Mouse (Mus musculus): Measurements from ENCODE around the gene Pkp3. TPM values are rescaled to one million over a fixed set of nuclear protein-coding genes. Genes with fewer than 3 reads are reported as not detected.

Pkp3 gene
- total RNA-seq, 2 experiments from 2014 or later = not detected

DNA sequence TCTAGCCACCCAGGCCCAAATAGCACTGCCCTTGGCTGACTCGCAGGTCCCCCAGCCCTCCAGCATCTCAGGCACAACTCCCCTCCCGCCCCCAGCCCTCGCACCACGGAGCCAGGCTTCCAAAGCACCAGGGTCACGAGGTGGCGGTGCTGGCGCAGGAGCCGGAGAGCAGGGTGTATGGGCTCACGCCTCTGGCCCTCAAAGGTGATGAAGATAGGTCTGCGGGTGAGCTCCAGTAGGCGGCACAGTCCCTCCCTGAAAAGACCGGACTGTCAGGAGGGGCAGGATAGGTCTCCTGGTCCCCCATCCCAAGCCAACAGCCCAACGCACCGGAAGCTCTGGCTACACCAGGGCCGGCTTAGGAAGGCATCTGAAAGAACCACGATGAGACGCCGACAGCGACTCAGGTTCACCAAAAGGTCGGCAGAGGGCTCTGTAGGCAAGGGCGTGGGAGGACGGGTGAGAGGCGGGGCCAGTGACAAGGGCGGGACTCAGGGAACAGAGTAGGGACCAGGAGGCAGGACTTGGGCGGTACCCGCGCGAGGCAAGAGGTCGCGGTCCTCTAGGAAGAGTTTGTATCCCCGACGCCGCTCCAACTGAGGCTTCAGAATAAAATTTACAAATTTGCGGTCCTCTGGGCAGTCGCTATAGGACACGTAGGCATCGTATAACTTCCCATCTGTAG, 14.2 kb downstream of the Pkp3 start:
- peak in 1 of 2 experiments; percentile 48 for DNase-seq (ENCODE audit: low spot score in 2 of 2)

DNA sequence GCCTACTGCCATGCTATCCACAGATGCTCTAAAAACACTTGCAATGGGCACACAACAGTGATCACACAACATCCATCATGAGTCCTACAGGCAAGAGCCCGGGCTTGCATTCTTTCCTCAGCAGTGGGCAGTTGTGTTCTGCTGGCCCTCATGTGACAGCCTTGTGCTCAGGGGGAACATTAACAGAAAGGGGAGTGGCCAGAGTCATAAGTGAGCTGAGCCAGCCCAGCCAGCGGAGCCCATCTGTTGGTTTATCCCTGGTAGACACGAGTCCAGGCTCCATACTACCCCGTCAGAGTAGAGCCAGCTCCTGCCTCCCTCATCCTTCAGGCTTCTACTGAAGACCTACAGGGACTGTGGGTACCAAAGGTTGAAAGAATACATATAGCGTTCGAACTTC, 15.9 kb downstream of the Pkp3 start:
- DNase-seq (ENCODE audit: low spot score in 2 of 2) = no peak

DNA sequence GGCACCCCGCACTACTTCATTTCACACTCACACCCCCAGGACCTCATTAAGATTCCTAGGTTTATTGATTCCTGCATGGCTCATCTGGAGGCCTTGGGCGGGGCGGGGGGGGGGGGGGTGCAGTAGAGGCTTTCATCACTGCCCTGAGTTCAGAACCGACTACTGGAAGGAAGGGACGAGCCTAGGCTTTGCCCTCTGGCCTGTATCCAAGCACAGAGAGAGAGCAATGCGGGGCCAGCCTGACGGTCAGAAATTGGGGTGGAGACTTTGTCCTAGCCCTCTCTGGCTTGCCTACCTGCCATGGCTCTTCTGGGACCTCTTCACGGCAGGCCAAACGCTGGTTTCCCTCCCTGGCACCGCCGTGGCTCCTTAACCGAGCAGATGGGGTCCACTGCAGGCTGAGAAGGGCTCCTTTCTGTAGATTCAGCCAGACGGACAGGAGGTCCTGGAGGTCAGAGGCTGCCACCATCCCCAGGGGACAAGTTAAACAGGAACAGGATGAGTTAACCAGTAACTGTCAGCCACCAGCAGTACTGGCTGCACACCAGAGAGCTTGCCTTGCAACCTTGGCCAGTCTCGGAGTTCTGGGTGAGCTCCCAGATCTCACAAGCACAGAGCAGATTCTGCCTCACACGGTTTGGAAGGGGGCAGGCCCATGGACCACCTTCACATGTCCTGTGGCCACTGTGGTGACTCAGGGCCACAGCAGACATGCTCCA, 16.6 kb downstream of the Pkp3 start:
- DNase-seq (ENCODE audit: low spot score in 2 of 2) = no peak

- no peak for DNase-seq (ENCODE audit: low spot score in 2 of 2)
Observed at GRCm38 (mm10) chr7:141096021-141096420, 18.0 kb downstream of the Pkp3 start.

GRCm38 (mm10) chr7:141096649-141097056, 18.6 kb downstream of the Pkp3 start:
- DNase-seq (ENCODE audit: low spot score in 2 of 2) = no peak

DNA sequence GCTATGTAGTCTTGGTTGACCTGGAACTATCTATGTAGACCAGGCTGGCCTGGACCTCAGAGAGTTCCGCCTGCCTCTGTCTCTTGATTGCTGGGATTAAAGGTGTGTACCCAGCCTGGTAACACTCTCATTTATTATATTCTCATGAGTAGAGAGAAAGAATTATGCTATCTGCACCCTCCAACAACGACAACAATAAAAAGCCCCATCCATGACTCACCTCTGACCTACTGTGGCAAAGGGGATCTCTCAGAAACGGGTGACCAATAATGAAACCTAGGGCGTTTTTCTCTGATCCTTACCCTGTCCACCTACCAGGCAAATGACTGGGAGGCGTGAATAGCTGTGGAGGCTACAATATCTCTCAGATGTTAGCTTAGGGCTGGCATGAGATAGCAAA, 19.2 kb downstream of the Pkp3 start:
- DNase-seq (ENCODE audit: low spot score in 2 of 2) = no peak

GRCm38 (mm10) chr7:141099911-141100691, 22.1 kb downstream of the Pkp3 start, which contains the start of gene Sigirr:
Gene Sigirr, minus strand, starts transcription at chr7:141100572.
- peak in 1 of 2 experiments; percentile 30 for DNase-seq (ENCODE audit: low spot score in 2 of 2)

GRCm38 (mm10) chr7:141103161-141103560, 25.1 kb downstream of the Pkp3 start:
- no peak for DNase-seq (ENCODE audit: low spot score in 2 of 2)

DNA sequence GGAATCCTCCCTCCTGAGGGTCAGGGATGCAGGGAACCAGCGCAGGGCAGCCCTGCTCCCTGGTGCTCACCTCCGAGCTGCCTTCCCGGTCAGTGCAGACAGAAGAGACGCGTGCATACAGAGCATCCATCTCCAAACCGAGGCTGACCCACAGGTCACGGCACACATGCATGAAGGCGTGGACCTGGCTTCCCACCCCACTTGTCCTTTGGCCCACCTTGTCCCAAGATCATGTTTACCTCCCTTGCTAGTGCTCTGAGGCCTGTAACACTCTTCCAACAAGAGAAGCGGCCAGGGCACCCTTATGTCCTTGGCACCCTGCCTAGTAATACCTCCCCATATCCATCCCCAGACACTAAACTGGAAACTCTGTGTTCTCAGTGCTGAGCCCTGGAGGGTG, 37.9 kb downstream of the Pkp3 start:
- no peak for DNase-seq (ENCODE audit: low spot score in 2 of 2)

- DNase-seq (ENCODE audit: low spot score in 2 of 2) = no peak
Observed at GRCm38 (mm10) chr7:141117636-141118035, 39.6 kb downstream of the Pkp3 start, which contains the start of gene Ano9. Gene Ano9, minus strand, starts transcription at chr7:141117806.

- no peak for DNase-seq (ENCODE audit: low spot score in 2 of 2)
Observed at GRCm38 (mm10) chr7:141119487-141119886, 41.5 kb downstream of the Pkp3 start.

GRCm38 (mm10) chr7:141120605-141121004, 42.6 kb downstream of the Pkp3 start:
- DNase-seq (ENCODE audit: low spot score in 2 of 2) = no peak

GRCm38 (mm10) chr7:141121051-141121531, 43.1 kb downstream of the Pkp3 start:
- no peak for DNase-seq (ENCODE audit: low spot score in 2 of 2)

GRCm38 (mm10) chr7:141122245-141122644, 44.2 kb downstream of the Pkp3 start, which contains the start of gene Ptdss2:
Gene Ptdss2, plus strand, starts transcription at chr7:141122382.
- DNase-seq (ENCODE audit: low spot score in 2 of 2) = no peak

- peak; percentile 84 to 88 for DNase-seq (ENCODE audit: low spot score in 2 of 2)
Observed at GRCm38 (mm10) chr7:141122689-141123516, 44.9 kb downstream of the Pkp3 start.

- no peak for DNase-seq (ENCODE audit: low spot score in 2 of 2)
Observed at GRCm38 (mm10) chr7:141123517-141123856, 45.5 kb downstream of the Pkp3 start.

DNA sequence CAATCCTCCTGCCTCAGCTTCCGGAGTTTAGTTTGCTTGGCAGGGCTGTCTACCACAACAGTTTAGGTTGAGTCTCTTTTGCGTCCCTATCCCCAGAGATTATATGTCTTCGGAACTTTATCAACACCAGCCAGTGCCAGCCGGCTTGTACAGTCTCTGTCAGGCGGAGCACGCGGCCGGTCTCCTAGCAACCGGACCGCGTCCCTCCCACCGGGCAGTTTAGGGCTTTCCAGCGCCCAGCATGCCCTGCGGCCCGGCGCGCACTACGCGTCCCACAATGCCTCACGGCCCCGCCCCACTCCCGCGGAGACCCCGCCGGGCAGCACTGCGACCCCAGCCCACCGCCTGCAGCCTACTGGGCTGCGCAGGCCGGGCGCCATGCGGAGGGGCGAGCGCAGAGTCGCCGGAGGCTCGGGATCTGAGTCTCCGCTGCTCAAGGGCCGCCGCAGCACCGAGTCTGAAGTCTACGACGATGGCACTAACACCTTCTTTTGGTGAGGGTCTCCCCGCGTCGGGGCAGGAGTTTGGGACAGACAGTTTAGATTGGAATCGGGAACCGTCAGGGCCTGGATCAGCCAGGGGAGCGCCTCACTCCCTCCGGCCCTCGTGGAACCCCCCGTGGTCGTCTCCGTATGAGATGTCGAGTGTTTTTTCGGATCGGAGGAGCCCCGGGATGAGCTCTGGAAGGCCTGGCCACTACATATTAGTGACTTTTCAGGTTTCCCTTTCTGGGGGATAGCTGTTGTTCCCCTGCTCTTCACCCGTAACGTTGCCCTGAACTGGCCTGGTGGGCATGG, 53.2 kb downstream of the Pkp3 start:
- DNase-seq (ENCODE audit: low spot score in 2 of 2) = peak; percentile 86 to 94

GRCm38 (mm10) chr7:141131904-141132755, 54.1 kb downstream of the Pkp3 start:
- no peak for DNase-seq (ENCODE audit: low spot score in 2 of 2)

Data from layer of hippocampus, adult 18-20 months (tissue).